Mouse (Mus musculus): ENCODE results near the gene Msh3. TPM values are rescaled to one million over a fixed set of nuclear protein-coding genes. Genes with fewer than 3 reads are reported as not detected.

Msh3 gene
- total and polyA plus RNA-seq, 3 experiments = 3.9 to 9.1 (median 7.2) TPM

DNA sequence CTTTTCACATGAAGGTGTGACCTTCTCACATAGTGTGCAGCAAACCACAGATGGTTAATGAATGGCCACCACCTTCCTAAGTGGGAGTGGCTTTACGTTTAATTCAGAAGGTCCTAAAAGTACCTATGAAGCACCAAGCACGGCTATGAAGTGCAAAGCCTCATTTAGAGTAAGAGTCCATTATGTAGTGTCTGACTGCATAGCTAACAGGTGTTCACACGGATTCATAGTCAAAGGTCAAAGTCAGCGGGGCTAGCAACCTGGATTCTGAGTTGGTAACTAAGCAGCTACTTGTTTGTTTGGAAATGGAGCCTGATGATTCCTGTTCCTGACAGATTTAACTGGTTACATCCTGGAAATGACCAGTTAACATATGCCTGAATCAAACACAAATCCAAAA, 53.0 kb downstream of the Msh3 start:
- peaks cover 3% of the 10 kb centered on the region; the same call in 1 of the 2 replicates for H3K36me3 ChIP-seq (ENCODE audit: control insufficient read depth, insufficient read depth, low read length)
- no peaks in the 10 kb centered on the region for H3K79me2 ChIP-seq (replicated peaks; ENCODE audit: control insufficient read depth, insufficient read depth, low read length)
- H3K4me3 ChIP-seq = no peak overlapping the region
- H3K4me1 ChIP-seq (ENCODE audit: control insufficient read depth, insufficient read depth, low read length) = no peaks in the 10 kb centered on the region
- no peak for TF ChIP-seq EP300 (IDR thresholded peaks at IDR 0.05; ENCODE audit: insufficient read depth, low read depth, low read length)
- no peak for TF ChIP-seq POLR2A (IDR thresholded peaks at IDR 0.05; ENCODE audit: insufficient read depth, low read depth, low read length)
- no peaks in the 10 kb centered on the region for H3K27me3 ChIP-seq (ENCODE audit: control insufficient read depth, insufficient read depth, low read length)
- 80% methylated on average over 4 of the region's 4 CpGs for WGBS
- no peak overlapping the region for H3K27ac ChIP-seq
- intact Hi-C loops (cut with DNase I) = no loop called here
- no peak overlapping the region for H3K9ac ChIP-seq (ENCODE audit: low read depth, low read length)
- DNase-seq = no peak

GRCm38 (mm10) chr13:92299522-92299921, 55.3 kb downstream of the Msh3 start:
- TF ChIP-seq EP300 (IDR thresholded peaks at IDR 0.05; ENCODE audit: insufficient read depth, low read depth, low read length) (no peak), CTCF (IDR thresholded peaks at IDR 0.05) (no peak), POLR2A (IDR thresholded peaks at IDR 0.05; ENCODE audit: insufficient read depth, low read depth, low read length) (no peak)
- Histone ChIP-seq H3K4me1 (ENCODE audit: control insufficient read depth, insufficient read depth, low read length) (no peaks in the 10 kb centered on the region), H3K4me3 (no peak overlapping the region), H3K79me2 (replicated peaks; ENCODE audit: control insufficient read depth, insufficient read depth, low read length) (no peaks in the 10 kb centered on the region), H3K9ac (ENCODE audit: low read depth, low read length) (no peak overlapping the region), H3K27ac (no peak overlapping the region), H3K36me3 (ENCODE audit: control insufficient read depth, insufficient read depth, low read length) (peaks cover 3% of the 10 kb centered on the region; the same call in 1 of the 2 replicates), H3K27me3 (ENCODE audit: control insufficient read depth, insufficient read depth, low read length) (no peaks in the 10 kb centered on the region)
- intact Hi-C loops (cut with DNase I) = no loop called here
- 44% methylated on average over 1 of the region's 1 CpGs for WGBS
- DNase-seq = no peak

GRCm38 (mm10) chr13:92297021-92297420, 57.8 kb downstream of the Msh3 start:
- no peak overlapping the region for H3K4me3 ChIP-seq
- no peaks in the 10 kb centered on the region; the same call in 1 of the 2 replicates for H3K79me2 ChIP-seq (replicated peaks; ENCODE audit: control insufficient read depth, insufficient read depth, low read length)
- no peaks in the 10 kb centered on the region for H3K27me3 ChIP-seq (ENCODE audit: control insufficient read depth, insufficient read depth, low read length)
- no peaks in the 10 kb centered on the region for H3K4me1 ChIP-seq (ENCODE audit: control insufficient read depth, insufficient read depth, low read length)
- H3K9ac ChIP-seq (ENCODE audit: low read depth, low read length) = no peak overlapping the region
- intact Hi-C loops (cut with DNase I) = no loop called here
- no peak overlapping the region for H3K27ac ChIP-seq
- no peak for DNase-seq
- H3K36me3 ChIP-seq (ENCODE audit: control insufficient read depth, insufficient read depth, low read length) = peaks cover 3% of the 10 kb centered on the region; the same call in 1 of the 2 replicates
- 95% methylated on average over 2 of the region's 2 CpGs for WGBS
- TF ChIP-seq POLR2A (IDR thresholded peaks at IDR 0.05; ENCODE audit: insufficient read depth, low read depth, low read length) (no peak), EP300 (IDR thresholded peaks at IDR 0.05; ENCODE audit: insufficient read depth, low read depth, low read length) (no peak), CTCF (IDR thresholded peaks at IDR 0.05) (no peak)

GRCm38 (mm10) chr13:92296490-92296889, 58.3 kb downstream of the Msh3 start:
- TF ChIP-seq POLR2A (IDR thresholded peaks at IDR 0.05; ENCODE audit: insufficient read depth, low read depth, low read length) = no peak
- no peak for TF ChIP-seq CTCF (IDR thresholded peaks at IDR 0.05)
- no peak for TF ChIP-seq EP300 (IDR thresholded peaks at IDR 0.05; ENCODE audit: insufficient read depth, low read depth, low read length)
- no peak overlapping the region for H3K27ac ChIP-seq
- intact Hi-C loops (cut with DNase I) = no loop called here

GRCm38 (mm10) chr13:92293883-92294282, 60.9 kb downstream of the Msh3 start:
- TF ChIP-seq CTCF (IDR thresholded peaks at IDR 0.05) (no peak), EP300 (IDR thresholded peaks at IDR 0.05; ENCODE audit: insufficient read depth, low read depth, low read length) (no peak), POLR2A (IDR thresholded peaks at IDR 0.05; ENCODE audit: insufficient read depth, low read depth, low read length) (no peak)
- 62% methylated on average over 5 of the region's 5 CpGs for WGBS
- Histone ChIP-seq H3K4me1 (ENCODE audit: control insufficient read depth, insufficient read depth, low read length) (no peaks in the 10 kb centered on the region), H3K9ac (ENCODE audit: low read depth, low read length) (no peak overlapping the region), H3K36me3 (ENCODE audit: control insufficient read depth, insufficient read depth, low read length) (peaks cover 3% of the 10 kb centered on the region; the same call in 1 of the 2 replicates), H3K79me2 (replicated peaks; ENCODE audit: control insufficient read depth, insufficient read depth, low read length) (no peaks in the 10 kb centered on the region; the same call in 1 of the 2 replicates), H3K4me3 (no peak overlapping the region), H3K27ac (no peak overlapping the region), H3K27me3 (ENCODE audit: control insufficient read depth, insufficient read depth, low read length) (no peaks in the 10 kb centered on the region)
- no peak for DNase-seq
- intact Hi-C loops (cut with DNase I) = no loop called here

More at GRCm38 (mm10) chr13:92296490-92296889, 58.3 kb downstream of the Msh3 start:
- Histone ChIP-seq H3K36me3 (ENCODE audit: control insufficient read depth, insufficient read depth, low read length) (peaks cover 3% of the 10 kb centered on the region; the same call in 1 of the 2 replicates), H3K9ac (ENCODE audit: low read depth, low read length) (no peak overlapping the region), H3K27me3 (ENCODE audit: control insufficient read depth, insufficient read depth, low read length) (no peaks in the 10 kb centered on the region), H3K4me3 (no peak overlapping the region), H3K4me1 (ENCODE audit: control insufficient read depth, insufficient read depth, low read length) (no peaks in the 10 kb centered on the region), H3K79me2 (replicated peaks; ENCODE audit: control insufficient read depth, insufficient read depth, low read length) (no peaks in the 10 kb centered on the region; the same call in 1 of the 2 replicates)
- no peak for DNase-seq
- 94% methylated on average over 4 of the region's 4 CpGs for WGBS

DNA sequence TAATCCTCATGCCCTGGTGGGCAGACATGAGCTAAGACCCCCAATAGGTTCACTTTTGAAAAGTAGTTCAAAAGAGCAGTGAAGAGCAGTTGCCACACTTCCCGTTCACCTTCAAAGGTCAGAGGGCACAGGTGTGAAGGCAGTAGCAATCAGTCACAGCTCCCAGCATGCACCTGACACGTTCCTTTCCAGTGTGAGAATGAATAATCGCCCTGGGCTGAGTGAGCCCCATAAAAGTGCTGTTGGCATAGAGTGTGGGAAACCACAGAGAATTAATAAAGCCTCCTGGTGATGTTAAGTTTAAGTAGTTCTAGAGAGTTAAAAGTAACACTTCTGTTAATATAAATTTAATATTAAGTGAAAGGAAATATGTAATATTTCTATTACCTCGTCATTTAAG, 63.2 kb downstream of the Msh3 start:
- WGBS = 85% methylated on average over 4 of the region's 4 CpGs
- intact Hi-C loops (cut with DNase I) = no loop called here
- TF ChIP-seq CTCF (IDR thresholded peaks at IDR 0.05) (no peak), EP300 (IDR thresholded peaks at IDR 0.05; ENCODE audit: insufficient read depth, low read depth, low read length) (no peak), POLR2A (IDR thresholded peaks at IDR 0.05; ENCODE audit: insufficient read depth, low read depth, low read length) (no peak)
- Histone ChIP-seq H3K79me2 (replicated peaks; ENCODE audit: control insufficient read depth, insufficient read depth, low read length) (no peaks in the 10 kb centered on the region; the same call in 1 of the 2 replicates), H3K9ac (ENCODE audit: low read depth, low read length) (no peak overlapping the region), H3K36me3 (ENCODE audit: control insufficient read depth, insufficient read depth, low read length) (no peaks in the 10 kb centered on the region), H3K4me3 (no peak overlapping the region), H3K27me3 (ENCODE audit: control insufficient read depth, insufficient read depth, low read length) (no peaks in the 10 kb centered on the region), H3K27ac (no peak overlapping the region), H3K4me1 (ENCODE audit: control insufficient read depth, insufficient read depth, low read length) (no peaks in the 10 kb centered on the region)
- no peak for DNase-seq
